Mouse (Mus musculus) ovary, adult 10 weeks (tissue): ENCODE results near the gene Vmo1. TPM values are rescaled to one million over a fixed set of nuclear protein-coding genes. Genes with fewer than 3 reads are reported as not detected.

Source experiments
- polyA plus RNA-seq: library from polyadenylated mRNA; stranded (reverse); fragments of 350-450 nt; fragmentation: Illumina TruSeq; extraction: RNeasy Lipid Tissue Mini Kit (QIAGEN cat#74804); gene quantifications from one replicate; pipeline ENCODE4 v1.2.3, GENCODE M21; 2014

Gene Vmo1
- polyA plus RNA-seq, result not detected

GRCm38 (mm10) chr11:70514288-70514687 is at the start of gene Vmo1:
Gene Vmo1 (minus strand): TSS chr11:70514616.

GRCm38 (mm10) chr11:70562287-70562994 is 48.0 kb upstream of the Vmo1 start, which contains the start of gene Mink1:
Gene Mink1 (plus strand): TSS chr11:70562881.

GRCm38 (mm10) chr11:70539877-70540587 is 25.6 kb upstream of the Vmo1 start, which contains the start of gene Pld2:
Gene Pld2 (plus strand): TSS chr11:70540064.

GRCm38 (mm10) chr11:70532839-70533238 is 18.4 kb upstream of the Vmo1 start, which contains the start of gene Gm40193:
Gene Gm40193 (minus strand): TSS chr11:70532939.

GRCm38 (mm10) chr11:70525184-70525678 is 10.8 kb upstream of the Vmo1 start, which contains the start of gene Psmb6:
Gene Psmb6 (plus strand): TSS chr11:70525367.

GRCm38 (mm10) chr11:70518923-70519322 is 4.5 kb upstream of the Vmo1 start, which contains the start of gene Gltpd2:
Gene Gltpd2 (plus strand): TSS chr11:70519196.

GRCm38 (mm10) chr11:70504970-70505369 is 9.4 kb downstream of the Vmo1 start, which contains the start of gene Tm4sf5:
Gene Tm4sf5 (plus strand): TSS chr11:70505244.

Other genes starting within 250 kb of the Vmo1 start
- gene Alox12e, start 192.0 kb downstream of the Vmo1 start, polyA plus RNA-seq, result 2.4 TPM
- 13.4 TPM for gene Alox15, start 162.6 kb downstream of the Vmo1 start, polyA plus RNA-seq
- gene Pelp1, start 104.6 kb downstream of the Vmo1 start, polyA plus RNA-seq, result 21.0 TPM
- 0.91 TPM for gene Arrb2, start 82.0 kb downstream of the Vmo1 start, polyA plus RNA-seq
- 7.2 TPM for gene Med11, start 62.7 kb downstream of the Vmo1 start, polyA plus RNA-seq
- gene Zmynd15, start 55.2 kb downstream of the Vmo1 start, polyA plus RNA-seq, result 0.31 TPM
- 14.6 TPM for gene Cxcl16, start 54.6 kb downstream of the Vmo1 start, polyA plus RNA-seq
- gene Tm4sf5, start 9.4 kb downstream of the Vmo1 start, polyA plus RNA-seq, result 2.7 TPM
- not detected for gene Gltpd2, start 4.6 kb upstream of the Vmo1 start, polyA plus RNA-seq
- 22.0 TPM for gene Psmb6, start 10.8 kb upstream of the Vmo1 start, polyA plus RNA-seq
- gene Gm40193, start 18.3 kb upstream of the Vmo1 start, polyA plus RNA-seq, result not detected
- gene Pld2, start 25.4 kb upstream of the Vmo1 start, polyA plus RNA-seq, result 1.7 TPM
- gene Mink1, start 48.3 kb upstream of the Vmo1 start, polyA plus RNA-seq, result 1.8 TPM
- not detected for gene 4930544D05Rik, start 101.2 kb upstream of the Vmo1 start, polyA plus RNA-seq
- not detected for gene Chrne, start 104.6 kb upstream of the Vmo1 start, polyA plus RNA-seq
- not detected for gene Gp1ba, start 124.5 kb upstream of the Vmo1 start, polyA plus RNA-seq
- gene Rnf167, start 132.6 kb upstream of the Vmo1 start, polyA plus RNA-seq, result 35.7 TPM
- 18.4 TPM for gene Slc25a11, start 132.9 kb upstream of the Vmo1 start, polyA plus RNA-seq
- gene Pfn1, start 140.0 kb upstream of the Vmo1 start, polyA plus RNA-seq, result 72.0 TPM
- not detected for gene Eno3, start 142.6 kb upstream of the Vmo1 start, polyA plus RNA-seq
- 26.6 TPM for gene Spag7, start 154.8 kb upstream of the Vmo1 start, polyA plus RNA-seq
- gene Camta2, start 173.5 kb upstream of the Vmo1 start, polyA plus RNA-seq, result 0.48 TPM
- 0.46 TPM for gene Inca1, start 185.5 kb upstream of the Vmo1 start, polyA plus RNA-seq
- gene Kif1c, start 185.9 kb upstream of the Vmo1 start, polyA plus RNA-seq, result 10.3 TPM
- 4.5 TPM for gene Zfp3, start 249.6 kb upstream of the Vmo1 start, polyA plus RNA-seq